Mouse (Mus musculus): ENCODE results near the gene Lipc.
A peak's percentile ranks its signal among the peaks of the same experiment; 100 is the strongest.

Lipc gene

GRCm38 (mm10) chr9:70957717-70958116 lies 5.7 kb upstream of the Lipc start:
- no peak for DNase-seq (ENCODE audit: low read depth)

DNA sequence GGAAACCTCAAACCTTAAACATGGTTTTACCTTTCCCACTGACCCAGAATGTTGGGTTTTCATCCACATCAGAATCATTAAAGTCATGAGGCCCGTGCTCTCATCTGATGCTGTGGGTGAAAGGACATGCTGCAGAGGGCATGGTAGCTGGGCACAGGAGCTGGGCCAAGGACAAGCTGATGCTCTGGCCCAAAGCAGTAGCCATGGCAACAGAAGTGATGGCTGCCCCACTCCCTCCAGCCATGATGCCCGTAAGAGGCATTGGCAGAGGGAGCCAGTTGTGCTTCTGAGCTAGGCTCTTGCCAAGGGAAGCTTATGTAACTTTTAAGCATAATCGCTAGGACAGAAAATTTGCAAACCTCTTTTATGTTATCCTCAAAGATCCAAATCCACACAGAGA lies 2.2 kb upstream of the Lipc start:
- DNase-seq (ENCODE audit: low read depth) = no peak

- DNase-seq (ENCODE audit: low read depth) = no peak
Observed at GRCm38 (mm10) chr9:70949336-70949735, 2.7 kb downstream of the Lipc start.

- DNase-seq (ENCODE audit: low read depth) = no peak
Observed at GRCm38 (mm10) chr9:70947312-70947711, 4.7 kb downstream of the Lipc start.

- no peak for DNase-seq (ENCODE audit: low read depth)
Observed at GRCm38 (mm10) chr9:70942686-70943333, 9.2 kb downstream of the Lipc start.

DNA sequence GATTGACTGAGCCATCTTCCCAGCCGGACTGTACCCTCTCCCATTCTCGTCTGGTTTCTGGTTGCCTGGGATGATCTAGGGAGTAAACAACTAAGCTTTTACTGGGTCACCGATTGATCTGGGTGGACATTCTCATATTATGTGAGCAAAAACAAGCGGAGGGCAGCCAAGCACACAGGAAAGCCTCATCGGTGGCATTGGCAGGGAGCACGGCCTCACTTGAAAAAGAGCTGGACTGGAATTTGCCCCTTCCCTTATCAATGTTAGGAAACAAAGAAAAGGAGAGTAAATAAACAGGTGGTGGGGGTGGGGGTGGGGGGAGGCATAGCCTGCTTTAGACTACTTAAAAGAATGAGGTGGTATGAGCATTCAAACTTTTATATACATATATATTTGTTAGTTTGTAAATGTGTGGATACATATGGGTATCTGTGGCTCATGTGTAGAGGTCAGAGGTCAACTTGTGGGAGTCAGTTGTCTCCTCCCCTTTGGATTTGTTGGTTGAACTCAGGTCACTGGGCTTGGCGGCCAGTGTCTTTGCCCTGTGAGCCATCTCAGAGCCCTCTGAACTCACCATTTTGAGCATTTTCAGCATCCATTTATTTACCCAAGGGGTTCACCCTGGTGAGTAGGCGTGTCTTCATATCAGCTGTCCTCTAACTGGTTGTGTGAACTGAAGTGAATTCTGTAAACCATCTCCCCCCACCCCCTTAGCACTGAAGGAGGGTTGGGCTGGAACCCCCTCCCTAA lies 12.1 kb downstream of the Lipc start:
- DNase-seq (ENCODE audit: low read depth) = no peak

- DNase-seq (ENCODE audit: low read depth) = no peak
Observed at GRCm38 (mm10) chr9:70938850-70939249, 13.2 kb downstream of the Lipc start.

- DNase-seq (ENCODE audit: low read depth) = no peak
Observed at GRCm38 (mm10) chr9:70938134-70938533, 13.9 kb downstream of the Lipc start.

GRCm38 (mm10) chr9:70934587-70935295 lies 17.3 kb downstream of the Lipc start:
- DNase-seq (ENCODE audit: low read depth) = no peak

GRCm38 (mm10) chr9:70930641-70931020 lies 21.4 kb downstream of the Lipc start:
- DNase-seq (ENCODE audit: low read depth) = no peak

DNA sequence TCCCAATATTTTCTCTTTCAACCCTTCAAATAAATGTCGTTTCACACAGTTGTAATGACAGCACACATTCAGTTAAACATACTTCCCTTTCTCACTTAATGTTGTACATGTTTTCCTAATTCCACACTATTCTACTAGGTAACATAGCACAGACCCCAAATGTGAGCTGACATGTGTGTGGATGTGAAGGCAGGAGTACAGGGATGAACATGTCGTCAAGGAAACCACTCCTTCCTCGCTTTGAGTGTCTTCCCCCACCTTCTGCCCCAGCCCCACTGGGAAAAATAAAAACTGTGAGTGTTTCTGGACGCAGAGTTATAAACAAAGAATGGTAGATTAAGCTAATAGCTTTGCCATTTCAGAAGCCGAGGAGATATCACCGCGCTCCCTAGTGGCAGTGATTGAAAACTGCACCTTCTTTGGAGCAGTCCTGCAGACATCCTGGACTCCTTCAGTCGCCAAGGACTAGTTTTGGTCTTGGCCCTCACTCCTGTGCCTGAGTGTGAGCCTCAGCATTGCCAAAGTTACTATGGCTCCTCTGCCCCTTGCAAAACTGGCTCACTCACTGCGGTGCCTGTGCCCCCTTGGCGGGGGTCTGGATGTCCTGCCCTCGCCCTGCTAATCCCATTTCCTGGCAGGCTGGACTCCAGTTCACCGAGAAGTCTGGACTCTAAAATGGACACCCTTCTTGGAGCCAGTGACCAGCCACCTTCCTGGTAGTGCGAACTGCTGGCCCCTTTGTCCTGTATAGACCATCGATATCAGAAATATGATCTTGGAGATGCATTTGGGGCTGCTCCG lies 22.0 kb downstream of the Lipc start:
- DNase-seq (ENCODE audit: low read depth) = no peak

DNA sequence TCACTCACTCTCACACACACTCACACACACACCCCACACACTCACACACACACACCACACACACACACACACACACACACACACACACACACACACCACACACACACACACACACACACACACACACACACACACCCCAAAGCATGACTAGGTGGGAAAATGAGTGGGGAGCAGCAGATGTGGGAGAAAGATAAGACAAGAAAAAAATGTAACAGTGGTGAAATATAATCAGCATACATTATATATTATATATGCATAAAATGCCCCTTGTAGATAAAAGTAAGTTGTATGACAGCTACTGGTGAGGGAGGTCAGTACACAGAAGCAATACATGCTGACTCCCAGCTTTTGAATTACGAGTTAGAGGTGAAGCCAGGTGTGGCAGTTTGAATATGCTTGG lies 23.6 kb downstream of the Lipc start:
- no peak for DNase-seq (ENCODE audit: low read depth)

DNA sequence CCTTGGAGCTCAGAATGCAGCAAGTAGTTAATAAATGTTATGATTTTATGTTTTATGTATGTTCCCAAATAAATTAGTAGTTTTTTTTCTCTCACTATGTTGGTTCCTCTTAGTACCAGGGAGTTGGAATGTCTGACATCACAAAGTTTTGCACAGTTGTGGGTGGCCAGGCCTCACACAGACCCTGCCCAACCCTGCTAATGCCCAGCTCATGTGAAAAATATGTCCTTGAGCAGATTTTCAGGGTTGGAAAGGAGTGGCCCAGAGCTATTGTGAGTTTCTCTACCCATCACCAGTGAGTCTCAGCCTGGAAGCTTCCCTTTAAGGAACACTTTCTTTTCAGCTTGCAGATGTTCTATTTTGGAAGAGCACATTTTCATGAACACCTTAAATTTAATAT lies 24.3 kb downstream of the Lipc start:
- no peak for DNase-seq (ENCODE audit: low read depth)

DNA sequence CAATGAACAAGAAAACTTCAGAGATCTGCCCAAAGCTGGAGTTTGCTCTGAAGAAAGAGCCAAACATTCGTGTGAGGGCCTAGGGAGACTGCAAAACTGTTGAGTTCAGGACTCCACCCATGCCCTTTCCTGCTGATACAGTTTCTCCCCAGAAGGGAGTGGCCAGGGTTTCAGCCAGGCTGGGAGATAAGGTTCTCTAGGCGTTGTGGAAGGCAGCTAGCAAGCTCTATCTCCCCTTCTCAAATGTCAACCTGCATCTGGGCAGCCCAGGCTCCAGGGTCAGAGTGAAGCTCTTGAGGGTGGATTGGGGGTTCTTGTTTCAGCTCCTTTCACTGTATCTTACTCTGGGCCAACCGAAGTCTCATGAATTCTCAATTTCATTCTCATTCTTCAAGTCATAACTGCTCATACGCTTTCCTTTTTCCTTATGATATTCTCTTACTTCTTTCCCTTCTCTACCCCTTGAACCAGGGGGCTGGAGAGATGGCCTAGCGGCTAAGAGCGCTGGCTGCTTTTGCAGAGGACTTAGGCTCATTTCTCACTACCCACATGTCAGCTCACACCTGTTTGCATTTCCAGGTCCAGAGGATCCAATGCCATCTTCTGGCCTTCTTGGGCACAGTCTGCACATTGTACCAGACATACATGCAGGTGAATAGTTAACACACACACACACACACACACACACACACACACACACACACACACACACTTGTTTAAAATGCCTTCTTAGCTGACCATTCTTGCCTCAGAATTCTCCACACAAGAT lies 25.0 kb downstream of the Lipc start:
- DNase-seq (ENCODE audit: low read depth) = peak; percentile 85

GRCm38 (mm10) chr9:70925225-70925624 lies 26.8 kb downstream of the Lipc start:
- DNase-seq (ENCODE audit: low read depth) = no peak

DNA sequence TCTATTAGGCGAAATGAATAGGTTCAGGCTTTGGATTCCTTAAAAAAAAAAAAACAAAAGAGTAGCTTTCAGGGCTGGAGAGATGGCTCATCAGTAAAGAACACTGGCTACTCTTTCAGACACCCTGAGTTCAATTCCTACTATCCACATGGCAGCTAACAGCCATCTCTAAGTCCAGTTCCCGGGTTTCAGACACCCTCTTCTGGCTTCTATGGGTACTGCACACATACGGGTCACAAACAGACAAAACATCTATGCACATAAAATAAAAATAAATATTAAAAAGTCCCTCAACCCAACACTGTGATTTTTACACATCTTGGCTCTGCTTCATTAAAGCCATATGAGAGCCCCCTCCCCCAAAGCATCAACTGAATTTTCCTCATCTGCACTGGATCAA lies 27.3 kb downstream of the Lipc start:
- no peak for DNase-seq (ENCODE audit: low read depth)

DNA sequence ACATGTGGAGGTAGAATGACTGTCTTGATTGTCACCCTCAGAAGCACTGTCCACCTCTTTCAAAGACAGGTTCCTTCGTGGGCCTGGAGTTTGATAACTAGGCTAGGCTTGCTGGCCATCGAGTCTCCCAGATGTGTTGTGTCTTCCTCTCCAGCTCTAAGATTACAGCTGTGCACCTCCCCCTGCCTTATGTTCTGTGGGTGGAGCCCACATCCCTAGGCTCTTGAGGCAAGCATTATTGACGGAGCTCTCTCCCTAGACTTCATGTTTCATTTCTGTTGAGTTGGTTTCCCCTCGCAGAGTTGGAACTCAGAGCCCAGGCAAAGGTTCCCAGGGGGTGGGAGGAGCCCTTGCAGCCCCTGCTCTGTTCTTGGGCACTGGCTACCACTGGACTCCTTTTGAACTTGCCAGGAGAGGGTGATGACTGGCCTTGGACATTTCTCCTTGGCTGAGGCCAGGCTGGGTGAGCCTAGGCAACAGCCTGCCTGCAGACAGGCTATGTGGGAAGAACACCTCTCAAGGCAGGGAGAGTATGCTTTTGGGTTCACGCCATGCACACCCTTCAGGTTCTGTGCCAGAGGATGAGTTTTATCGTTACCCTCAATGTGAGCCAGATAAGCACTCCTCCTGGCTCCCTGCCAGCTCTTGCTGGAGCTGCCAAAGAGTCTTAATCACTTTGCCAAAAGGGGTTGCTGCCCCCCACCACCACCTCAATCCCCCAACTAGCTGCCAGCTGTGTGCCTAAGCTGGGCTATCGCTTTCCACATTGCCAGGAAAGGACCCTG lies 30.1 kb downstream of the Lipc start:
- DNase-seq (ENCODE audit: low read depth) = peak; percentile 91

DNA sequence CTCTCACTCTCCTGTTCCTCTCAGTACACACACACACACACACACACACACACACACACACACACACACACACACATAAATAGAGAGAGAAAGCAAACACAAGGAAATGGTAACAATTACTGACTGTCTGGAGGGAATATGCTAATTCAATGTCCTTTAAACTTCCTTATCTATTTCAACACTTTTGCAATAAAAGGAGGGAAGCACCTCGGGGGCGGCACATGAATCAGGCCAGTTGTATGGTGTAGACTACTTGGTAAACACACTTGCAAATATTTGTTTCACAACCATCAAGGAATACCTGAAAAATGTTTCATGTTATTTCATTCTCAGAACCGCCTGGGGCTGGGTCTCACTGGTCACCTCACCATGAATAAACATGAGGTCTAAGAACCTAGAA lies 30.9 kb downstream of the Lipc start:
- DNase-seq (ENCODE audit: low read depth) = no peak

- DNase-seq (ENCODE audit: low read depth) = no peak
Observed at GRCm38 (mm10) chr9:70919271-70919670, 32.8 kb downstream of the Lipc start.

- no peak for DNase-seq (ENCODE audit: low read depth)
Observed at GRCm38 (mm10) chr9:70916516-70916915, 35.5 kb downstream of the Lipc start.

DNA sequence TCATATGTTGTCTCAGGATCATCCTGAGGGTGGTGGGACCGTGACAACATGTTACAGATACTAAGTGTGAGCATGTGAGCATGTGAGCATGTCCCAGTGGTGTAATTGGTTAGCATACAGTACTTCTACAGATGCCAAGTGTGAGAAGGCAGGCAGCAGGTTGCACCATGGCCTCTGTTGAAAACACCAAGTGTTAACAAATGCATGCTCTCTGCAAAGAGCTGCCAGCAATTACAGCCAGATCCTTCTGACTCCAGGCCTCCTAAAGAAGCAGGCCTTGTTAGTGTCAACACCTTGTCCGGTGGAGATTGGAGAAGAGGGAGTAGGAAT lies 36.7 kb downstream of the Lipc start:
- no peak for DNase-seq (ENCODE audit: low read depth)
